Mouse (Mus musculus): Measurements from ENCODE around the gene Ms4a18. TPM values are rescaled to one million over a fixed set of nuclear protein-coding genes. Genes with fewer than 3 reads are reported as not detected.

Gene Ms4a18
- total RNA-seq, 2 experiments from 2014 or later = not detected

DNA sequence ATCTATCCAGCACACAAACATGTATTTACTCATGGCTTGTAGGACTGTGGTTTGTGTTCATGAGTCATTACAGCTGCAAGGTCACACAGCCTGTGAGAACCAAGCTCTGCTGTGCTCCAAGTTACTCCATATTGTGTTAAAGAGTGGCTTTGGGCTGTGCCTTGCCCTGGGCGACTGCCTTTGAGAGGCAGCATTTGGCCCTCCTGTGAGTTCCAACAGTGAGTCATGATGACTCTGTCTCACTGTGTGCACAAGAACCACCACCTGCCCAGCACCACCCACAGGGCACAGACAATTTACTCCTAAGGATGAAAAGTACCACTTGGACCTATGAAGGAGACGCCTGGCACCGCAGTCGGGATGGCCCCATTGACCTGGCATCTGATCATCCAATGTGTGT, 31.9 kb downstream of the Ms4a18 start:
- intact Hi-C loops (cut with DNase I) = no loop called here
- no peak for DNase-seq (ENCODE audit: low spot score)

DNA sequence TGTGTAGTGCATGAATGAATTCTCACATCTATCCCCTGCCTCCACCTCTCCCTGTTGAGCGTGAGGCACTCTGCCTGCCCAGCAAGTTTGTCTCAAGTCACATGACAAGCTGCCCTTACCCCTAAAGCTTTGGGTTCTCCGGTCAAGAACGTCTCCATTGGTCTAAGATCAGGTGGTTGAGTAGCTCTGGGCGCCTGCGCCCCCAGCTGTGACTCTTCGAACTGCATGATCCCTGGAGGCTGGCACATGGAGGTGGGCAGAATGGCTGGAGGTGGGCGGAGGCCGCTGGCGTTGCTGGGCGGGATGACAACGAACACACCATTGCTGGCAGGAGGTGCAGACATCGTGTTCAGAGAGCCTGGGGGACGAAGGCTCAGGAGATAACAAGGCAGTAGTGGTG, 33.3 kb downstream of the Ms4a18 start:
- intact Hi-C loops (cut with DNase I) = no loop called here
- no peak for DNase-seq (ENCODE audit: low spot score)

GRCm38 (mm10) chr19:10983146-10983545, 34.7 kb downstream of the Ms4a18 start:
- intact Hi-C loops (cut with DNase I) = no loop called here
- DNase-seq (ENCODE audit: low spot score) = no peak

GRCm38 (mm10) chr19:10980210-10980609, 37.6 kb downstream of the Ms4a18 start:
- DNase-seq (ENCODE audit: low spot score) = no peak
- intact Hi-C loops (cut with DNase I) = no loop called here

DNA sequence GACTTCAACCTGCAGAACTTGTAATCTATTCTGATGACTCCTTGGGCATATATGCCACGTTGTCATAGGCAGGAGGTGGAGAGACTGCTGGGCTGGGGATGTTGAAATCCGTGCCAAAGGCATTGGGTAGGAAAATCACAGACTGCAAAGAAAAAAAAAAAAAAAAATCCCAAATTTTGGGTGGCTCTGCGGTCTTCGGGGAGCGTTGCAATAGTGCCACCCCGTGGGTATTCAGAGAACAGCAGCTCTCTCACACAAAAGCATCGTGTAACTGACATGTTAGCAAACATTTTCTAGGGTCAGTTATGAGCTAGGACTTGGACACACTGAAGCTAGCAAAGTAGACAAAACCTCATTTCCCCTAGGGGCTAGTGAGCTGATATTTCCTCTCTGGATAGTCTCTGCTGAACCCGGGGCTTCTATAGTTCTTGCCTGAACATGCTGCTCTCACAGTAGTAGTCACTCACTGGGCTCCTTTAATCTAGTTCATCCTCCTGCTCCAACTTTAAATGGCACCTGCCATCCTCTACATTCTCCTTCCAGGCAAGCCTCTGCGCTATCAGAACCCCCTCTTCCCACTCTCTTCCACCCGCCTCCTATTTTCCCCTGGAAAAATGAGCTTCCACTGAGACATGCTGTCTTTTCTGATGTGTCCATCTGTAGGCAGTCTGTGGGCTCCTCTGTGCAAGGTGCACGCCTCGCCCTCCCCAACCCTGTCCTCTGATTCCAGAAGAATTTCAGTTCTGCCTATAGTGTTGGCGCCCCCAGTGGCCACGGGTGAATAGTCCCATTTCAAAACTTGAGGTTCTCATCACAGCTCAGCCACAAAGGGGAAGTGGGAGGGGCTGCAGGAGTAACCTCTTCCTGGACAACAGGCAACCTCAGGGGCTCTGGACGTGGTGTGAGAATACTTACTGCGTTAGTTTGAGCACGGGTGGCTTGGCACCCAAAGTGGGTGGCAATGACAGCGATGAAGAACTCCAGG, 38.4 kb downstream of the Ms4a18 start:
- DNase-seq (ENCODE audit: low spot score) = peak; percentile 67
- intact Hi-C loops (cut with DNase I) = loop anchor here (5.0 kb wide), 1 partner anchor 312 kb away; no protein-coding TSS in a partner anchor

DNA sequence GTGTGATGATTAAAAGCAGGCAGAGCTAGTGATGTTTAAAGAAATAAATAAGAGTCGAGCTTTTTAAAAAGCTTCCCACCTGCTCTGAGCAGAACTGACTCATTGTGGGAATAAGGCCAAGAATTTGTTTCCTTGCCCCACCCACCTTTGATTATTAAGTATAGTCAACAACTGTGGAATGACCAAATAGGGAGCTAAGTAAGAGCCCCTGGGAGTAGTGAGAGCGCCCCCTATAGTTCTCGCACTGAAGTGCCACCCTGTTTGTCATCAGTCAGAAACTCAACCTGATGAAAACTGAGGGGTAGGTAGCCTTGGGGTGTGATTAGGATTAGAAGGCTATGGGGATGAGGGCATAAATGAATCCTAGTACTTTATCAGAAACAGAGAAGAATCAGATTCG, 41.5 kb downstream of the Ms4a18 start:
- DNase-seq (ENCODE audit: low spot score) = no peak
- intact Hi-C loops (cut with DNase I) = loop anchor here (5.0 kb wide), 1 partner anchor 309 kb away; no protein-coding TSS in a partner anchor

- intact Hi-C loops (cut with DNase I) = loop anchor here (5.0 kb wide), 1 partner anchor 308 kb away; no protein-coding TSS in a partner anchor
- no peak for DNase-seq (ENCODE audit: low spot score)
Measured at GRCm38 (mm10) chr19:10975187-10975586, 42.6 kb downstream of the Ms4a18 start.

- intact Hi-C loops (cut with DNase I) = no loop called here
- DNase-seq (ENCODE audit: low spot score) = no peak
Measured at GRCm38 (mm10) chr19:10974238-10974865, 43.5 kb downstream of the Ms4a18 start, which contains the start of gene Ms4a10. Gene Ms4a10, minus strand, starts transcription at chr19:10974670.

GRCm38 (mm10) chr19:10973187-10973586, 44.6 kb downstream of the Ms4a18 start:
- intact Hi-C loops (cut with DNase I) = no loop called here
- DNase-seq (ENCODE audit: low spot score) = no peak

- intact Hi-C loops (cut with DNase I) = no loop called here
- no peak for DNase-seq (ENCODE audit: low spot score)
Measured at GRCm38 (mm10) chr19:10972660-10973059, 45.2 kb downstream of the Ms4a18 start.

GRCm38 (mm10) chr19:10970457-10970856, 47.4 kb downstream of the Ms4a18 start:
- intact Hi-C loops (cut with DNase I) = no loop called here
- no peak for DNase-seq (ENCODE audit: low spot score)

- DNase-seq (ENCODE audit: low spot score) = no peak
- intact Hi-C loops (cut with DNase I) = no loop called here
Measured at GRCm38 (mm10) chr19:10968578-10968977, 49.3 kb downstream of the Ms4a18 start.

DNA sequence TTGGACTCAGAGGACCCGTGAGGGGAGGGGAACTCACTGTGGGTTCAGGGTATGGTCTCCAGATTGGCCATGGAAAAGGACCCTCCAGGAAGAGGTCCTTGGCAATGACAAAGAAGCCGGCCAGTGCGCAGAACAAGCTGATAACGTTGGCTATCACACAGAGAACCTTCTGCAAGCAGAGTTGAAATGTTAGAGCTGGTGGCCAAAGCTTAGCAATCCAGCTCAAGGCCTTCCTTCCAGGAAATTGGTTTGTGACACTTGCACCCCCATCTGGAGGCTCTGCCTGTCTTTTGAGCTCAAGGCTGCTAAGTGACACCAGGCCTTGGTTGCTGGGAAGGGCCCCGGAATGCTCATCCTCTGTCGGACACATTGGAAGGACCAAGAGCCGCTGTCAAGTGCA, 52.1 kb downstream of the Ms4a18 start:
- intact Hi-C loops (cut with DNase I) = no loop called here
- DNase-seq (ENCODE audit: low spot score) = no peak

DNA sequence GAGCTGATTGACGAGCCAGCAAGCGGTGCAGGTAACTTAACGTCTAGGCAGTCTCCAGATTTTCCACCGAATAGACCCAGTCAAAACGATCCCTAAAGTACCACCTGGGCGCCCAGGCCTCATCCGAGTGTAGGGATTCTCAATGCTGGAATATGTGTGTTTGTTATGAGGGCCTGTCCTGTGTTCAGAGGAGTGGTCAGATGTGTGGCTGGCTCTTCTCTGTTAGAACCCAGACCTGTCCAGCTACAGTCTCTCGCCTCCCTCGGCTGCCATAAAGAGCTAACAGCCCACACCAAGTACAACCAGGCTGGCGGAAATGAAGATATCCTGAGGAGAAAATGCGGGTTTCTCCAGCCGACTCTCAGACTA, 57.9 kb downstream of the Ms4a18 start:
- DNase-seq (ENCODE audit: low spot score) = no peak
- intact Hi-C loops (cut with DNase I) = loop anchor here (2.0 to 5.0 kb wide), 5 partner anchors 51 to 295 kb away; partner anchors contain the start of genes Pga5 and Slc15a3

DNA sequence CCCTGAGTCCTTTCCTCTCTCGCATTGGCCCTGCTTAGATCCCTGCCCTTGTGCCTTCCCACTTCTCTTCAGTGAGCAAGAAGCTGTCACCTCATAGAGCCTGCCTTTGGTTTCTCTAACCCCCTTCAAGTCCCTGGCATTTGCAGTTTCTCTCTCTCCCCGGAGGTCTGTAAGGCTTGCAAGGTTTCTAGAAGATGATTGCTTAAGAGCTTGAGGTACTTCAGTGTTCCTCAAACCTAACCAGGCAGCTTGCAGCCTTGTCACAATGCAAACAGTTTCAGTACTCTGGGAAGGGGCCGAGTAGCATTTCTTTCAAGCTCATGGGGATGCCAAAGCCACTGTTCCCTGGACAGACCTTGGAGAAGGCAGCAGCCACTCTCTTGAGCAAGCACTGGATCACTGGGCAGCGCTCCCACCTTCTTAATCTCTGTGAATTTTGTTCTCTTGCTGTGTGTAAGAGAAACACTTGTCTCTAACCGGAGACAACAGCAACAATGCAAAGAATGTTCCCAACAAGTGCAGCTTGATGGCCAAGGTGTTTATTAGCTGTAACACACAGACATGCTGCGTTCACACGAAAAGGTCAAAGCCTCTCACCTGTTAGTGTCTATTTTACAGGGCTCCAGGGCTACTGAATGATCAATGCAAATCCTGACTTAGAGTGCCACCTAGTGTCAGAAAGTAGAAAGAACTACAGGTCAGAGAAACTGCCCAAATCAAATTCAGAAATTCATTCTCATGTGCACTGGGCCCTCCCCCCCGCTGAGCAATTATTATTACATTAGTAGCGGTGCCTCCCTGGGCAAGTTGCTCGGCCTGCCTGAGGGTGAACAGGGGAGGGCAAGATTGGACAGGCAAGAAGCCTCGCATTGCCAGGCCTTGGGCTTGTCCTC, 58.5 kb downstream of the Ms4a18 start:
- intact Hi-C loops (cut with DNase I) = loop anchor here (2.0 to 5.0 kb wide), 4 partner anchors 51 to 295 kb away; partner anchors contain the start of gene Pga5
- DNase-seq (ENCODE audit: low spot score) = no peak

DNA sequence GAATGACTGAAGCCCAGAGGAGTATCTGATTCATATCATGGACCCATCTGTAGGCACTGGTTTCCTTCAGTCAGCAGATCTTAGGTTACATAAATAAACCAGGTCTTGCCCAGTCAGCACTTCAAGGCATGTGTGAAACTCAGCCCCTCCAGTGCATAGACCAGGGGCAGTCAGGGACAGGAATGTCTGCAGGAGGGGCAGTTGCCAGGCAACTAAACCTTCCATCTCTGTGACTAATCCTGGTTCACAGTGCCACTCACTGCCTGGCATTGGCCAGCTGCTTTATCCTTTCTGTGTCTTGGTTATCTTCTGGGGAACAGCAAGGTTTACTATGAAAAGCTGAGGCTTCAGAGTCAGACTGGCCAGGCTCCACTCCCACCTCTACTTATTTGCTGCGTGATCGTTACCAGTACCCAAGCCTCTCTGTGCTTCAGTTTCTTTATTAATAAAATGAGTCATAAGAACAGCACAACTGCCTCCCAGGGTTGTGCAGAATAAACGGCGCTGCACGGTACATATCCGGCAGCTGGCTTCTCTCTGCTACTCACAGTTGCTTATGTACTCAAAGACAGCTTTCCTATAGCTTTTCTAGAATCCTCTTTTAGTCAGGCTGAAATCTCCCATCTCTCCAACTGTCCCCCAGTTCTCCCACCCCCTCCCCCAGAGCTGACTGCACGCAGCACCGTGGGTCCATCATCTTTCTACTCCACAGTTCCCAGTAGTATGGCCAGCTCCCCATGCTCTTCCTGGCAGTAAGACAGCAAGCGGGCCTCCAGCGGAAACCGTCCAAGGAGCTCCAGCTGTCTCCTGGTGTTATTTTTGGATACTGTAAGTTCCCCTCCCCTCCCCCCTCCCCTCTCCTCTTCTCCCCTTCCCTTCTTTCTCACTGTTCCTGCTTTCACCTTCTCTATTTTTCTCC, 65.6 kb downstream of the Ms4a18 start:
- intact Hi-C loops (cut with DNase I) = no loop called here
- no peak for DNase-seq (ENCODE audit: low spot score)

DNA sequence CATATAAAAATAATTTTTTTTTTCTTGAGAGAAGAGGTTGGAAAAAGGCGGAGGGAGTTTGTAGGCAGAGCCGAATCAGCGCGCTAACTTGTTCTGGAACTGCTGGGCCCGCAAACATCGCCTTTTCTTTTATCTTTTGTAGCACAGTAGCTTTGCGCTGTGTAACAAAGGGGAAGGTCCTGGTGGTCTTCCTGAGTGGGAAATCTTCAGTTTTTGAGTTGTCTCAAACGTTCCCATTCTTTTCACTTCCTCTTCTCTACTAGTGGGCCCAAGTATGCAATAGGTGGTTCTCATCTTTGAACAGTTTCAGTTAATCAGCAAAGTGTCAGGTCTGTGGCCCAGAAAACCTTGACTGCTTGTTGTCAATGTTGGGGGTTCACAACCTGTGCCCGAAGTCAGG, 68.3 kb downstream of the Ms4a18 start:
- intact Hi-C loops (cut with DNase I) = loop anchor here (1.0 kb wide), 1 partner anchor 53 kb away; no protein-coding TSS in a partner anchor

GRCm38 (mm10) chr19:10949112-10949511, 68.7 kb downstream of the Ms4a18 start, which contains the start of gene Ccdc86:
Gene Ccdc86, minus strand, starts transcription at chr19:10949266.
- intact Hi-C loops (cut with DNase I) = loop anchor here (1.0 kb wide), 1 partner anchor 53 kb away; no protein-coding TSS in a partner anchor

More for the DNA sequence above, 68.3 kb downstream of the Ms4a18 start:
- DNase-seq (ENCODE audit: low spot score) = no peak

More at GRCm38 (mm10) chr19:10949112-10949511, 68.7 kb downstream of the Ms4a18 start, which contains the start of gene Ccdc86:
- DNase-seq (ENCODE audit: low spot score) = peak; percentile 90
